Mouse (Mus musculus) CH12.LX (cell line): ENCODE results near the gene Wbp2. TPM values are rescaled to one million over a fixed set of nuclear protein-coding genes. Genes with fewer than 3 reads are reported as not detected.

Experiments
- DNase-seq: peaks from one replicate; pipeline ENCODE4 v3.0.0-alpha.2; 2013; ENCODE audit errors: extremely low read depth
- H3K27ac ChIP-seq: 2 replicates; pipeline ENCODE4 v1.5.1; 2012; ENCODE audit warnings: low read depth, mild to moderate bottlenecking, control low read depth, moderate library complexity; ENCODE audit not compliant: insufficient read depth
- H3K27me3 ChIP-seq: replicated peaks from 2 replicates; pipeline ENCODE3; 2012; ENCODE audit warnings: inconsistent platforms
- H3K36me3 ChIP-seq, 2 experiments: replicated peaks in 1 of 2; 2 replicates each; pipeline versions ENCODE3 to v1.6.1; 2012; ENCODE audit warnings: inconsistent platforms in 1 of 2, low read length in 1 of 2, mild to moderate bottlenecking in 1 of 2, mixed read lengths in 1 of 2, moderate library complexity in 1 of 2; ENCODE audit not compliant: control insufficient read depth in 1 of 2, insufficient read depth in 1 of 2
- H3K4me1 ChIP-seq, 2 experiments: 2 replicates each; pipeline ENCODE4 v1.6.1; 2012; ENCODE audit warnings: inconsistent platforms in 1 of 2, moderate library complexity in 1 of 2; ENCODE audit not compliant: insufficient read depth in 2 of 2, control insufficient read depth in 1 of 2
- H3K4me2 ChIP-seq: 2 replicates; pipeline ENCODE4 v1.6.1; 2012; ENCODE audit warnings: low read depth, mild to moderate bottlenecking, control low read depth; ENCODE audit not compliant: poor library complexity, insufficient read depth, severe bottlenecking
- H3K4me3 ChIP-seq, 3 experiments: fragments of 150-350 bp in 1 of 3; sonication (generic) in 1 of 3; replicated peaks in 1 of 3; 2 replicates each; pipeline versions ENCODE3 to v1.5.1; 2011 to 2012; ENCODE audit warnings: low read depth in 2 of 3, low read length in 2 of 3, mild to moderate bottlenecking in 2 of 3, moderate library complexity in 2 of 3, control low read depth in 1 of 3, improper control_type of control experiment in 1 of 3, inconsistent platforms in 1 of 3, mixed read lengths in 1 of 3; ENCODE audit not compliant: poor library complexity in 1 of 3
- H3K79me2 ChIP-seq: replicated peaks from 2 replicates; pipeline ENCODE4 v1.6.1; 2012; ENCODE audit warnings: mild to moderate bottlenecking, moderate library complexity; ENCODE audit not compliant: control insufficient read depth, poor library complexity, insufficient read depth, severe bottlenecking; ENCODE audit errors: extremely low read depth
- H3K9ac ChIP-seq: 2 replicates; pipeline ENCODE4 v1.6.1; 2012; ENCODE audit warnings: low read depth, mild to moderate bottlenecking, control low read depth, moderate library complexity; ENCODE audit not compliant: insufficient read depth
- H3K9me3 ChIP-seq: replicated peaks from 2 replicates; pipeline ENCODE3; 2012; ENCODE audit warnings: low read length, inconsistent platforms, mixed read lengths
- CHD1 ChIP-seq: IDR thresholded peaks from 2 replicates; pipeline ENCODE4 v1.6.1; 2012; ENCODE audit warnings: low read depth, low read length, improper control_type of control experiment, inconsistent platforms
- CHD2 ChIP-seq: IDR thresholded peaks from 2 replicates; pipeline ENCODE4 v1.6.1; 2011; ENCODE audit warnings: low read length, improper control_type of control experiment
- CTCF ChIP-seq, 2 experiments: IDR thresholded peaks in 1 of 2; conservative IDR thresholded peaks in 1 of 2; 2 replicates each; pipeline ENCODE4 v1.5.1; 2011 to 2012; ENCODE audit warnings: low read depth in 2 of 2, low read length in 2 of 2, improper control_type of control experiment in 1 of 2, inconsistent platforms in 1 of 2, mild to moderate bottlenecking in 1 of 2, moderate library complexity in 1 of 2
- E2F4 ChIP-seq: IDR thresholded peaks from 2 replicates; pipeline ENCODE4 v1.6.1; 2011; ENCODE audit warnings: low read depth, low read length, improper control_type of control experiment; ENCODE audit not compliant: insufficient replicate concordance
- ELF1 ChIP-seq: IDR thresholded peaks from 2 replicates; pipeline ENCODE4 v1.6.1; 2014; ENCODE audit warnings: low read depth, mild to moderate bottlenecking, inconsistent platforms, low read length, improper control_type of control experiment
- ETS1 ChIP-seq: conservative IDR thresholded peaks from 2 replicates; pipeline ENCODE4 v1.6.1; 2012; ENCODE audit warnings: low read depth, mild to moderate bottlenecking, inconsistent platforms, low read length, improper control_type of control experiment, moderate library complexity
- GABPA ChIP-seq: IDR thresholded peaks from 2 replicates; pipeline ENCODE4 v1.6.1; 2012; ENCODE audit warnings: low read depth, low read length, improper control_type of control experiment, inconsistent platforms; ENCODE audit not compliant: insufficient replicate concordance
- MAX ChIP-seq: IDR thresholded peaks from 2 replicates; pipeline ENCODE4 v1.6.1; 2011; ENCODE audit warnings: low read length, improper control_type of control experiment
- MAZ ChIP-seq: IDR thresholded peaks from 2 replicates; pipeline ENCODE4 v1.6.1; 2012; ENCODE audit warnings: low read depth, mild to moderate bottlenecking, inconsistent platforms, low read length, improper control_type of control experiment, moderate library complexity
- NELFE ChIP-seq: IDR thresholded peaks from 2 replicates; pipeline ENCODE4 v1.6.1; 2011; ENCODE audit warnings: low read depth, low read length, improper control_type of control experiment
- POLR2A ChIP-seq: IDR thresholded peaks from 2 replicates; pipeline ENCODE4 v1.6.1; 2011; ENCODE audit warnings: low read depth, mild to moderate bottlenecking, improper control_type of control experiment, low read length
- POLR2AphosphoS2 ChIP-seq: IDR thresholded peaks from 2 replicates; pipeline ENCODE4 v1.6.1; 2011; ENCODE audit warnings: low read depth, low read length, improper control_type of control experiment
- SIN3A ChIP-seq: IDR thresholded peaks from 2 replicates; pipeline ENCODE4 v1.6.1; 2012; ENCODE audit warnings: low read length, improper control_type of control experiment, inconsistent platforms
- TCF12 ChIP-seq: IDR thresholded peaks from 2 replicates; pipeline ENCODE4 v1.6.1; 2014; ENCODE audit warnings: low read depth, mild to moderate bottlenecking, inconsistent platforms, low read length, improper control_type of control experiment
- UBTF ChIP-seq: IDR thresholded peaks from 2 replicates; pipeline ENCODE4 v1.6.1; 2012; ENCODE audit warnings: low read depth, mild to moderate bottlenecking, inconsistent platforms, low read length, improper control_type of control experiment, moderate library complexity
- USF2 ChIP-seq: conservative IDR thresholded peaks from 2 replicates; pipeline ENCODE4 v1.6.1; 2011; ENCODE audit warnings: low read depth, low read length, improper control_type of control experiment
- ZMIZ1 ChIP-seq: IDR thresholded peaks from 2 replicates; pipeline ENCODE4 v1.6.1; 2012; ENCODE audit warnings: low read depth, mild to moderate bottlenecking, inconsistent platforms, low read length, improper control_type of control experiment
- dilution Hi-C: fragments of 300-500 bp; cut with MboI; formaldehyde crosslinking; loops from 2 replicates; pipeline ENCODE4 v1.14.3; 2020; ENCODE audit warnings: low sequenced_read_pairs; ENCODE audit not compliant: extremely low pct_unique_long_range_greater_than_20kb, extremely low pct_ligation_motif_present
- in situ Hi-C: fragments of 300-500 bp; cut with MboI; formaldehyde crosslinking; loops from 3 replicates; pipeline ENCODE4 v1.14.3; 2019; ENCODE audit warnings: low sequenced_read_pairs, low pct_ligation_motif_present, low pct_unique_long_range_greater_than_20kb, mixed read lengths
- polyA plus RNA-seq: library from polyadenylated mRNA; unstranded; fragments of >175 nt; gene quantifications from 2 replicates; pipeline ENCODE4 v1.2.1, GENCODE M21; 2012; ENCODE audit warnings: low read depth; ENCODE audit not compliant: insufficient read length
- total RNA-seq, 2 experiments: library from RNA; depleted of rRNA; stranded (reverse); fragments of 300-350 nt in 1 of 2; fragments of >200 nt in 1 of 2; gene quantifications; 2 replicates each; pipeline ENCODE4 v1.2.3; 2012 to 2014

Wbp2 gene
- total and polyA plus RNA-seq, 3 experiments = 15.2 to 97.1 (median 30.7) TPM

DNA sequence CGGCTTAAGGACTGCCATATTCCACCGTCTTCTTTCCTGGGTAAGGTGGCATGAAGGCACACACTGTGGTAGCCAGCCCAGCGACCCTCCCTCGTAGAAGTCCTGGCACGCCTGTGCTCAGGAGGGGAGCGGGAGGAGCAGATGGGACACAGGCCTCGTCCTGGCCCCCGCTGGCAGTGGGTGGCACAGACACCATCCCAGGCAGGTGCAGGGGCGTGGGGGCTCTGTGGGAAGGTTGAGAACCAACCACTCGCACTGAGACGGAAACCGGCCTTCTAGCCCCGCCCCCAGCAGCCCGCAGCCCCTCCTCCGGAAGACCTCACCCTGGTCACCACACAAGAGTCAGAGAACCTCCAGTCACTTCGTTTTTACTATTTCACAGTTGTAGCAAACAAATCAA lies 8.6 kb downstream of the Wbp2 start:
- no peaks in the 10 kb centered on the region for H3K9me3 ChIP-seq
- peak overlapping the region; percentile 46 for H3K4me2 ChIP-seq
- peak overlapping the region; percentile 55 to 59 (median 57) for H3K4me3 ChIP-seq
- H3K36me3 ChIP-seq = peaks cover 39 to 67% of the 10 kb centered on the region in 2 experiments
- H3K27ac ChIP-seq = peak overlapping the region; percentile 50
- H3K4me1 ChIP-seq = peaks cover 2 to 27% of the 10 kb centered on the region in 2 experiments; a peak in 2 of 4 replicates
- DNase-seq = peak; percentile 65
- H3K79me2 ChIP-seq = no peaks in the 10 kb centered on the region
- in situ Hi-C loops = no loop called here
- dilution Hi-C loops = no loop called here
- H3K27me3 ChIP-seq = no peaks in the 10 kb centered on the region
- no peak for TF ChIP-seq MAX
- TF ChIP-seq POLR2A = peak; percentile 50; the same call in 1 of the 2 replicates
- no peak for TF ChIP-seq ZMIZ1
- no peak for TF ChIP-seq CHD1
- peak; percentile 84 for TF ChIP-seq POLR2AphosphoS2
- TF ChIP-seq ELF1 = peak; percentile 49; the same call in 1 of the 2 replicates
- TF ChIP-seq E2F4 = no peak
- TF ChIP-seq CHD2 = 0 out of 2 replicates have a peak, but pooled peaks have one; percentile 15
- TF ChIP-seq USF2 = no peak
- peak overlapping the region; percentile 22 for H3K9ac ChIP-seq

GRCm38 (mm10) chr11:116077446-116078204 lies 9.2 kb downstream of the Wbp2 start, which contains the start of gene Unc13d:
Gene Unc13d, minus strand, starts transcription at chr11:116077961.
- peak; percentile 49 for DNase-seq
- peak within 1 kb of the TSS; percentile 46 for H3K4me2 ChIP-seq
- in situ Hi-C loops = no loop called here

More at GRCm38 (mm10) chr11:116077446-116078204, 9.2 kb downstream of the Wbp2 start, which contains the start of gene Unc13d:
- Histone ChIP-seq H3K36me3 (peaks cover 36 to 68% of the 10 kb centered on the region in 2 experiments), H3K27me3 (no peaks in the 10 kb centered on the region), H3K4me1 (peaks cover 2 to 27% of the 10 kb centered on the region in 2 experiments; a peak in 2 of 4 replicates), H3K79me2 (no peaks in the 10 kb centered on the region), H3K27ac (peak within 1 kb of the TSS; percentile 50), H3K9me3 (no peaks in the 10 kb centered on the region), H3K4me3 (peak within 1 kb of the TSS; percentile 57 to 59 (median 58)), H3K9ac (peak within 1 kb of the TSS; percentile 41)
- peak; percentile 26; the same call in 1 of the 2 replicates for TF ChIP-seq SIN3A
- TF ChIP-seq ELF1 = peak; percentile 82
- 0 out of 2 replicates have a peak, but pooled peaks have one; percentile 17 for TF ChIP-seq NELFE
- TF ChIP-seq GABPA = no peak
- TF ChIP-seq ETS1 = no peak
- peak in 1 of 2 experiments; percentile 49; a peak in 2 of 4 replicates for TF ChIP-seq CTCF (conservative IDR thresholded peaks at IDR 0.05 in 1 of 2, IDR thresholded peaks at IDR 0.05 in 1 of 2; ENCODE audit: low read depth in 2 of 2, low read length in 2 of 2)
- 0 out of 2 replicates have a peak, but pooled peaks have one; percentile 41 for TF ChIP-seq MAZ
- TF ChIP-seq TCF12 = peak; percentile 58; the same call in 1 of the 2 replicates
- 0 out of 2 replicates have a peak, but pooled peaks have one; percentile 43 for TF ChIP-seq UBTF
- dilution Hi-C loops = no loop called here
